Mouse (Mus musculus) mature B cell (primary cell): Measurements from ENCODE around the gene Adamtsl1.

ENCODE experiments used
- in situ Hi-C: fragments of 300-500 bp; cut with MboI; formaldehyde crosslinking; loops from 2 replicates; pipeline ENCODE4 v1.14.3; 2019

Adamtsl1 gene

GRCm38 (mm10) chr4:86046881-86047280, 532.9 kb downstream of the Adamtsl1 start:
- in situ Hi-C loops = no loop called here

DNA sequence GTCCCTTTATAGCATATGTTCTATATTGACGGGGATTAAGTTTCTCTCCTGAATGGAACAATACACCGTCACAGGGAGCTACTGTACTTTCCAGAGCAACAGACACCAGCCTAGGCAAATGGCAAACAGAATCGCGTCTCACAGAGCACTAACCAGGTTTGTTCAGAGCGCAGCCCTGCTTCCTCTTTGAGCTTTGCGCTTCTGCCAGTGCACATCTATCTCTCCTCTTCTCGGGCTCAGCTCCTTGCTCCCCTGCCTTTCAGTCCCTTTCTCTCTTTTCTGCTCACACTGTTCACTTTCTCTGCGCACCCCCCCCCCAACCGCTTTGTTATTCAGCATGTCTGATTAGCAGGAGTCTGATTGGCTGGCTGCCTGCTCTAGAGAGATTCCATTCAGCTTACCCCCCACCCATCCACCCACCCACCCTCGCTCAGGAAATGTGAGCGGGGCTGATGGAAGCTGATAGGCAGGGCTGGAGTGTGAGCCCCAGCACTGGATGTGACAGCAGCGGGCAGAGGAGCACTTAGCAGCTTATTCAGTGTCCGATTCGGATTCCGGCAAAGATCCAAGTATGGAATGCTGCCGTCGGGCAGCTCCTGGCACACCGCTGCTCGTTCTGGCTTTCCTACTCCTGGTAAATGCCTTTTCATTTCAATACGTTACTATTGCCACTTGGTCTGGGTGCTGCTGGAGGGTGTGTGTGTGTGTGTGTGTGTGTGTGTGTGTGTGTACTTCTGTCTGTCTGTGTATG, 539.7 kb downstream of the Adamtsl1 start:
- in situ Hi-C loops = no loop called here

DNA sequence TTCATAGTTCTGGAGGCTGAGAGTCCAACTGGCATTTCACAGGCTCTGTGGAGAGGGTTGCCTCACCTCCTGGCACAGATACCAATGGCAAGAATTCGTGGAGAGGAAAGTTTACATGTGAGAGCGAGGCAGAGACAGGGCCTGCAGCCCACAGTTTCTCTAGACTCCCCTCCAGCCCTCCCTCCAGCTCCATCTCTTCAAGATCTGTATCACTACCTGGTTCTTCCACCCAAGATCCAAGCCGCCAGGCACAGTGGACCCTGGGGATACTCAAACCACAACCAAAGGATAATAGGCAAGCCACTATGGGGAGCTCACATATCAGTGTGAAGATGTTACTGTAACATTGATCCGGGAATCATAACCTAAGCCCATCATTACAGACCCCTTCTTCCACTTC, 546.6 kb downstream of the Adamtsl1 start:
- in situ Hi-C loops = no loop called here

- in situ Hi-C loops = no loop called here
These were observed 554.4 kb downstream of the Adamtsl1 start for GRCm38 (mm10) chr4:86068376-86068775.

- in situ Hi-C loops = no loop called here
These were observed 555.1 kb downstream of the Adamtsl1 start for GRCm38 (mm10) chr4:86068875-86069718.

DNA sequence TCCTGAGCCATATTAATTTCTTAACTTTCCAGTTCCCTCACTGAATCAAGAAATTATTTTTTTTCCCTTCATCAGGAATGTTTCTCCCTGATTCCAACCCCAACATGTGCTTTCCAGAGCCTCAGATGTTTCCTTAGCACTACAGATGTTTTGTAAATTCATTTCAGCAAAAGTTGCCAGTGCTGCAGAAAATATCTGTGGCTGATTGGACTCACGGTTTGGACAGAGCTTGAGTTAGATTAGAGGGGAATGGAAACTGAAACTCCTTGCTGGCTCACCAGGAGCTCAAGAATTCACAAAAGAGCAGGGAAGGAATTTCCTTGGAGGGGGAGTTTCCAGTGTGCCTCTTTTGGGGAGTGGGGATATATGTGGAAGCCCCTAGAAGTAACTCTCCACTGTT, 560.9 kb downstream of the Adamtsl1 start:
- in situ Hi-C loops = no loop called here

DNA sequence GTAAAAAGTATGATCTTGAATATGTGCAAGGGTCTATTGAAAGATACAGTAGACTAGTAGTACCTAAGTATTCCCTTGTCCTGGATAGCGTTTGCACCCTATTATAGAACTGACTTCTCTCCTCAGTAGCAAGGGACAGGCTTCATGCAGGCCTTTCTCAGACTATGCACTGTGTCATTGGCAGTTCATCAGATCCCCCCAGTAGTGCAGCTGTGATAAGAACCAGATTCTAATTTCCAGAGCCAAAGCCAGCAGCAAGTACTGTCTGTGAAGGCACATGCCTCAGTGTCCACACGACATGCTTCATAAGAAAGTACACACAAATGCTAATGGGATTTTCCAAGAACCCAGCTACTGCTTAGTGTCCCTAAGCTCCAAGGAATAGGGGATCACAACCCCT, 563.4 kb downstream of the Adamtsl1 start:
- in situ Hi-C loops = no loop called here

GRCm38 (mm10) chr4:86077854-86078253, 563.9 kb downstream of the Adamtsl1 start:
- in situ Hi-C loops = no loop called here

DNA sequence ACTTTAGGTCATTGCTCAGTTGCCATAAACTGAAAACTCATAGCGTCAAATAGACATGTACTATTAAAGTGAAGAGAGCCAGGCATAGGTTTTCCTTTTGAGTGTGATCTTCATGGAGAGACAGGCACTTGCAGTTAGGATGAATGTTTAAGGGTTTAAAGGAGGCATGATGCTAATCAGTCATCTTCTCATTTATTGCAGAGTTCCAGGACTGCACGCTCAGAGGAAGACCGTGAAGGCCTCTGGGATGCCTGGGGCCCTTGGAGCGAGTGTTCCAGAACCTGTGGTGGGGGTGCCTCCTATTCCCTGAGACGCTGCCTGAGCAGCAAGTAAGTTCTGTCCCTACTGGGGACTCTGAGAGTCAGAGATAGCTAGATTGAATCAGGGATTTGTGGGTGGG, 573.5 kb downstream of the Adamtsl1 start:
- in situ Hi-C loops = no loop called here

GRCm38 (mm10) chr4:86103207-86103606, 589.2 kb downstream of the Adamtsl1 start:
- in situ Hi-C loops = no loop called here

GRCm38 (mm10) chr4:86108325-86108724, 594.4 kb downstream of the Adamtsl1 start:
- in situ Hi-C loops = no loop called here

DNA sequence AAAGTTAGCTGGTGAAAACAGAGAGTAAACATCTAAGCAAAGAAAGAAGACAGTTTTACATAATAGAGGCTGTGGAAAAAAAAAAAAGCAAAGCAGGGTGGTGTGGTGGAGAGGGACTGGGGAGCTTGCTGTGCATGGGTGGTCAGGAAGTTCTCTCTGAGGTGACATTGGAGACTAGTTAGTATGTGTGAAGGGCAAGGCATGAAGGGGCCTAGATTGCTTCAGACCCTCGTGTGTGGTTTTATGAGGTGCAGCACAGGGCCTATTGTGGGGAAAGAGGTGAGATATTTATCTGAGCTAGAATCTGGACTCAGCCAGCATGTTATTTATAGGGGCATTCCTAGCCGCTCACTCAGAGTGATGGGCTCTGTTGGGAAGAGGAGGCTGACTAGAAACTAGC, 605.1 kb downstream of the Adamtsl1 start:
- in situ Hi-C loops = no loop called here

DNA sequence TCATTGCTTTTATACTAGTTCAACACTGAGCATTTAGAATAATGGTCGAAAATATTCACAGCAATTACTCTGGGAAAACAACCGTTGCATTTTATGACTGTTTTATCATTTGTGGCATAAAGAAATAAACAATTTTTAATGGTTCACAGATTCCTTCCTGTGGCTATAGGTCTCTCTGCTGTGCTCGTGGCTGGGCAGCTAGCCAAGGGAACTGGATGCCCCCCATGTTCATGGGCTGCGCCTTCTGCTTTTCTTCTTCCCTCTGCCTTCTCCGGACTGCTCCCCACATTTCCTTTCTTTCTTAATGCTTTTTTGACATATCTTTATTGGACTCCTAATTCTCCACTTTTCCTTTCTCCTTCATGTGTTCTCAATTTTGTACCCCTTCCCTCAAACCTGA, 608.5 kb downstream of the Adamtsl1 start:
- in situ Hi-C loops = no loop called here

DNA sequence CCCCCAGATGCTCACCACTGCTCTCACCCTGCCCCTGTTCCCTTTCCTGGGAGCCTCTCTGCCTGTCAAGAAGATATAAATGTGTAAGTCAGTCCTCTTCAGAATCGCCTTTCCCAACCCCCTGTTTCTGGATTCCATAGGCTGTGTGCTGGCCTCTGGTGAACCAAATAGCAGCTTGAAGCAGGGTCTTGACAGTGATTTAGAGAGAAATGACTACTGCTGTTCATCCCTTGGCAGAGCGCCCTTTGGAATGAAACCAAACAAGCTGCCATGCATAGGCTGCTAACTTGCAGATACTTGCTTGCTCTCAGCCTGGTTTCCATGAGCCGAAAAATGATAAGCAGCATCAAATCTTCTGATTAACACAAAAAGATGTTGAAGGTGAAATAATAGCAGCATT, 610.4 kb downstream of the Adamtsl1 start:
- in situ Hi-C loops = no loop called here

- in situ Hi-C loops = no loop called here
These were observed 612.7 kb downstream of the Adamtsl1 start for GRCm38 (mm10) chr4:86126636-86127035.

DNA sequence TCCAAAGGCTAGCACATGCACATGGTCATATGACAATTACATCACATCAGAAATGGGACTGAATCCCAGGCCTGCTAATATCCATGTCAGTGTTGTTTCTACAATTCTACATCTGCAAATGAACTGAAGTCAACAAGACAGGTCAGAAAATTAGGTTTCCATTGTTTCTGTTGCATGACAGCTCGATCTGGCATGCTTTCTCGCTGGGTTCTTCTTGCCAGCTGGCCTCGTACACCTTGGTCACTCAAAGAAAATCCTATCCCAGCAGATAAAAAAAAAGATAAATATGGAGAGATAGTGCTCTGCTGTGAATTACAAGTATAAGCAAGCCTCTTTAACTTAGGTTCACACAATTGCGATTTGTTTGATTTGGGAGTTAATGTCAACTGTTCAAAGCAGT, 644.6 kb downstream of the Adamtsl1 start:
- in situ Hi-C loops = no loop called here

- in situ Hi-C loops = no loop called here
These were observed 645.4 kb downstream of the Adamtsl1 start for GRCm38 (mm10) chr4:86159362-86159761.

- in situ Hi-C loops = no loop called here
These were observed 656.8 kb downstream of the Adamtsl1 start for GRCm38 (mm10) chr4:86170763-86171162.

- in situ Hi-C loops = no loop called here
These were observed 657.5 kb downstream of the Adamtsl1 start for GRCm38 (mm10) chr4:86171461-86171860.

DNA sequence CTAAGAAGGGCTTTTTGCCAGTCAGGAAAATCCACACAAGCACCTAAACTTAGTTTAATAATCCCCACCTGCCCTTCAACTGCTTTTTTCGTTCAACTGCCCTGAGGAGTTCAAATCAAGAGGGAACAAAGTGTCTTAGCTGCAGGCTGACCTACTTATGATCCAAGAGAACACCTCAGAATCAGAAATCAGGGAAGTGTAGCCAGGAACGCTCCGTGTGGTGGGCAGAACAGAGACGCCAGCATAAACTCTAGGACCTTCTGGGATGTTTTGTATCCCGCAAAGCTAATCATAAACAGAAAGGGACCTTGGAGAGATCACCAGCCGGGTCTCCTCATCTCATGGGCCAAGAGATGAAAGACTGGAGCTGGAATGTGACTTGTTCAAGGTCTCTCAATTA, 663.5 kb downstream of the Adamtsl1 start:
- in situ Hi-C loops = no loop called here

DNA sequence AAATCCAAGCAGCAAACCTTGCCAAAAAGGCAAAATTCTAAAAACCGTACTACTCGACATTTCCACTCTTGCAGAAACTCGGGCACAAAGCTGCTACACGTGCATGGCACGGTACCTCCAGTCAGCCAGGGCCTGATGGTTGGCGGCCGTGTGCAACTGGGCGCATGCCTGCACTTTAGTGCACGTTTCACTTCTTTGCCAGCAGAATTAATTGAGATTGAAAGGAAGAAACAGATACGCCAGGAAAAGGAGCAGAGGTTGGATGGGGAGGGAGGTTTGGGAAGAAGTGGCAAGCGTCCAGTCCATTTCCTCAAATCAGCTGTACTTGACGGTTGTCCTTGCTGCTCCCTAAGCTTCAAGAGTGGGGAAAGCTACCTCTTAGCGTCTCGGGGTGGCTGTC, 664.1 kb downstream of the Adamtsl1 start:
- in situ Hi-C loops = no loop called here

GRCm38 (mm10) chr4:86183701-86184173, 669.8 kb downstream of the Adamtsl1 start:
- in situ Hi-C loops = no loop called here

- in situ Hi-C loops = no loop called here
These were observed 675.9 kb downstream of the Adamtsl1 start for GRCm38 (mm10) chr4:86189853-86190252.
